Mouse (Mus musculus) induced T-regulatory cell, adult 2 months (primary cell): Measurements from ENCODE around the gene Gm10668.
"Not testable (repeated sequence)": the region's sequence is repeated elsewhere in the genome, so short reads cannot be mapped to it uniquely, and the experiment has no call there.

Experiments
- DNase-seq: peaks from one replicate; pipeline ENCODE4 v3.0.0-alpha.2; 2012; ENCODE audit warnings: low read depth

Gene Gm10668

GRCm38 (mm10) chr7:20730524-20730923 is at the start of gene Gm10668:
Gm10668 (minus strand) TSS chr7:20730624.
- DNase-seq = not testable (repeated sequence)

DNA sequence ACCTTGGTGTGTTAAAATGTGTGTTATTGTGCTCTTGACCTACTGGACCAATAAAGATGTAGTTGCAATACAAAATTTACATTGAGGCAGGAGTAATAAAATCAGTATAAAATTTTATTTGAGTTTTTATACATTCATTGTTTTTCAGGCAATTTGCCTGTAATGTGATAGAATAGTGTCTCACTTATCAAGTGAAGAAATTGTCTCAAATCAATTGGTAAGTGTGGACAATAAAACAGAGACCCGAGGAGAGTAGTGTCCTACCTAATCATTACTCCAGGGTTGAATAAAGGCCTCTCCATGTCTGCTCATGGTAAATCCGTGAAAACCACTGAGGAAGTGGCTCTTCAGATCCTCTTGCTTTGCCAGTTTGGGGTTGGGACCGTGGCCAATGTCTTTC is 40.5 kb upstream of the Gm10668 start, which contains the start of gene Vmn1r112:
Gene Vmn1r112, plus strand, starts transcription at position 301 of the 400 bp plus-strand sequence.
- not testable (repeated sequence) for DNase-seq

DNA sequence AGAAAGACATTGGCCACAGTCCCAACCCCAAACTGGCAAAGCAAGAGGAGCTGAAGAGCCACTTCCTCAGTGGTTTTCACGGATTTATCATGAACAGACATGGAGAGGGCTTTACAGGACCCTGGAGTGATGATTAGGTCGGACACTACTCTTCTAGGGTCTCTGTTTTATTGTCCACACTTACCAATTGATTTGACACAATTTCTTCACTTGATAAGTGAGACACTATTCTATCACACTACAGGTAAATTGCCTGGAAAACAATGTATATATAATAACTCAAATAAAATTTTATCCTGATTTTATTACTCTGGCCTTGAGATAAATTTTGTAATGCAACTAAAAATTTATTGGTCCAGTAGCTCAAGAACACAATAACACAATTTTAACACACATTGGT is 27.3 kb downstream of the Gm10668 start, which contains the start of gene Vmn1r111:
Gene Vmn1r111, minus strand, starts transcription at position 101 of the 400 bp plus-strand sequence.
- DNase-seq = not testable (repeated sequence)
